Mouse (Mus musculus) megakaryocyte, embryonic 14.5 days (primary cell): ENCODE measurements around the gene Pkn2.

ENCODE experiments used
- FLI1 ChIP-seq: IDR thresholded peaks from 2 replicates; pipeline ENCODE4 v1.6.1; 2012; ENCODE audit warnings: low read length, inconsistent platforms, mixed read lengths
- GATA1 ChIP-seq: IDR thresholded peaks from 3 replicates; pipeline ENCODE4 v1.6.1; 2012; ENCODE audit warnings: mixed read lengths, low read length, inconsistent platforms, borderline replicate concordance

GRCm38 (mm10) chr3:142852911-142853310 lies 28.9 kb downstream of the Pkn2 start:
- TF ChIP-seq GATA1 (no peak), FLI1 (no peak)
